ENCODE assay signal across 16 mouse cellular contexts in the genomic region with DNA sequence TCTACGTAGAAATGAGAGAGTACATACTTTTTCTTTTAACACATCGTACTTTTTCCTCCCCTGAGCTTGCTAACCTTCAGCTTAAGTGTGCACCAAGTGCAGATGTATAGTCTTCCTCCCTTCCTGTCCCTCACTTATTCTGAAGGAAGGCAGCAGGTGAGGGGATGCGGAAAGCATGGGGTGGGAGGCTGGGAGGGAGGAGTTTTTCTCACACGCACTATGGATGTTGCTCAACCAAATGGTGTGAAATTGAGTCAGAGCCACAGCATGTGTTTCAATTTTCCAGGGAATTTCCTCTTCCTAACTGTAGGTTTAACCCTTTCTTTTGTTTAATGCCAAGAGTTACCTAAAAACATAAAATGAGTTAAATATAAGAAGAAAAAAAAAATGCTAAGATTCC.
"Had no signal": no experiment of that assay in that cellular context is flagged by ENCODE, and none has a peak within 500 bp of the region (broad histone marks: within the 10 kb centered on the region; RNA-seq: fewer than 3 reads in every experiment).

No protein-coding gene starts in this region.

- DNase-seq: kidney, adult 2 months; kidney, postnatal 14 days; layer of hippocampus, postnatal 36 days; left cerebral cortex, postnatal 4 days; liver; liver, embryonic 13.5 days; liver, postnatal 0 days; lung, postnatal 14 days; thymus, postnatal 36 days had no signal

- H3K4me3 ChIP-seq: kidney, embryonic 15.5 days; liver, embryonic 13.5 days; lung, embryonic 15.5 days; megakaryocyte, embryonic 14.5 days; midbrain, embryonic 13.5 days; neural tube, embryonic 12.5 days; stomach, embryonic 15.5 days had no signal

- H3K36me3 ChIP-seq: liver, embryonic 13.5 days; lung, embryonic 15.5 days; midbrain, embryonic 13.5 days; neural tube, embryonic 12.5 days; stomach, embryonic 15.5 days had no signal

- H3K4me1 ChIP-seq: midbrain, embryonic 13.5 days; neural tube, embryonic 12.5 days had no signal

- H3K27ac ChIP-seq: kidney, embryonic 15.5 days; liver, embryonic 13.5 days; lung, embryonic 15.5 days; macrophage; midbrain, embryonic 13.5 days; neural tube, embryonic 12.5 days; stomach, embryonic 15.5 days had no signal

- ATAC-seq: liver, postnatal 0 days; midbrain, embryonic 13.5 days had no signal

- H3K4me2 ChIP-seq: kidney, embryonic 15.5 days; liver, embryonic 13.5 days; lung, embryonic 15.5 days; midbrain, embryonic 13.5 days; neural tube, embryonic 12.5 days; stomach, embryonic 15.5 days had no signal

- H3K9ac ChIP-seq: kidney, embryonic 15.5 days; liver, embryonic 13.5 days; liver, postnatal 0 days; lung, embryonic 15.5 days; midbrain, embryonic 13.5 days; neural tube, embryonic 12.5 days; stomach, embryonic 15.5 days had no signal

- H3K27me3 ChIP-seq: kidney, embryonic 15.5 days; liver, embryonic 13.5 days; lung, embryonic 15.5 days; megakaryocyte, embryonic 14.5 days; midbrain, embryonic 13.5 days; neural tube, embryonic 12.5 days; stomach, embryonic 15.5 days had no signal

- H3K9me3 ChIP-seq: kidney, embryonic 15.5 days; liver, embryonic 13.5 days; lung, embryonic 15.5 days; megakaryocyte, embryonic 14.5 days; midbrain, embryonic 13.5 days; neural tube, embryonic 12.5 days; stomach, embryonic 15.5 days had no signal
